Mouse (Mus musculus) adrenal gland, adult (tissue): ENCODE data around the gene Mob1b.

Experiments
- DNase-seq, 2 experiments: peaks; one replicate each; pipeline ENCODE4 v3.0.0; 2022 to 2023; ENCODE audit warnings: low spot score in 1 of 2; ENCODE audit not compliant: inconsistent age in 2 of 2

Gene Mob1b

GRCm38 (mm10) chr5:88768201-88768600, 47.5 kb downstream of the Mob1b start:
- no peak for DNase-seq

- no peak for DNase-seq
Observed at GRCm38 (mm10) chr5:88782072-88782765, 61.6 kb downstream of the Mob1b start.

- no peak for DNase-seq
Observed at GRCm38 (mm10) chr5:88785059-88785458, 64.4 kb downstream of the Mob1b start.

- no peak for DNase-seq
Observed at GRCm38 (mm10) chr5:88790675-88791074, 70.0 kb downstream of the Mob1b start.

GRCm38 (mm10) chr5:88791256-88792245, 70.9 kb downstream of the Mob1b start:
- DNase-seq: peak; percentile 10 to 66

GRCm38 (mm10) chr5:88793676-88794075, 73.0 kb downstream of the Mob1b start:
- no peak for DNase-seq

GRCm38 (mm10) chr5:88795910-88796584, 75.4 kb downstream of the Mob1b start:
- DNase-seq: no peak

GRCm38 (mm10) chr5:88796588-88796987, 75.9 kb downstream of the Mob1b start:
- no peak for DNase-seq

GRCm38 (mm10) chr5:88797121-88797520, 76.5 kb downstream of the Mob1b start:
- DNase-seq: no peak

GRCm38 (mm10) chr5:88805616-88806015, 85.0 kb downstream of the Mob1b start:
- DNase-seq: no peak

- DNase-seq: no peak
Observed at GRCm38 (mm10) chr5:88806278-88806677, 85.6 kb downstream of the Mob1b start.

- DNase-seq: no peak
Observed at GRCm38 (mm10) chr5:88807342-88807741, 86.7 kb downstream of the Mob1b start.

GRCm38 (mm10) chr5:88813188-88813587, 92.5 kb downstream of the Mob1b start:
- no peak for DNase-seq
